Mouse (Mus musculus): ENCODE measurements at regions not wholly inside any gene's neighbourhood (a gene's known extent, or its start where the extent isn't known, plus 50 kb on each side); places are given as distances from the start of the nearest gene placed in this dataset.
A peak's percentile ranks its signal among the peaks of the same experiment; 100 is the strongest.

DNA sequence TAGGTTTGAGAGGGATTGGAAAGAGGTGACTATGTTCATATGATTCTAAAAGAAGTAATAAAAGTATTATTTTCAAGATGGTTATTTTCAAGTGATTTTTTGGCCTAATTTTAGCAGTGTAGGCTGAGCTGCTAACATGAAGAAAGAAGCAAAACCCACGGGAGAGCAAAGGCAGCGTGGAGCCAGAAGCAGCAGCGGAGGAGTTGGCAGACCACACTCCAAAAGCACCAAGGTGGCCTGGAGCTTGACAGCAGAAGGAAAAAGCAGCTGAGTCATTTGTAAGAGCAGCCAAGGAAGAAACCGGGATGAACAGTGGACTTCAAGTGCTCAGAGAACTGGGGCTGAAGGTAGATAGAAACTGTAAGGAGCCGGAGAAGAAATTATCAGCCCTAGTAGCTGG lies 55.9 kb downstream of the Hdgfl1 start:
- H3K36me3 ChIP-seq = no peaks in the 10 kb centered on the region
- no peak overlapping the region for H3K9ac ChIP-seq
- ATAC-seq (ENCODE audit: low FRiP score) = no peak
- no peaks in the 10 kb centered on the region for H3K9me3 ChIP-seq
- H3K4me1 ChIP-seq (replicated peaks) = no peaks in the 10 kb centered on the region
- WGBS = 89% methylated on average over 5 of the region's 5 CpGs
- H3K27me3 ChIP-seq = no peaks in the 10 kb centered on the region
- H3K27ac ChIP-seq = no peak overlapping the region
- H3K4me3 ChIP-seq = no peak overlapping the region
- H3K4me2 ChIP-seq = no peak overlapping the region

- H3K9me3 ChIP-seq = no peaks in the 10 kb centered on the region
- H3K9ac ChIP-seq = no peak overlapping the region
- H3K4me1 ChIP-seq (replicated peaks) = no peaks in the 10 kb centered on the region; the same call in 1 of the 2 replicates
- no peak overlapping the region for H3K4me2 ChIP-seq
- H3K27ac ChIP-seq = no peak overlapping the region
- H3K36me3 ChIP-seq = no peaks in the 10 kb centered on the region
- H3K4me3 ChIP-seq = no peak overlapping the region
- WGBS = 17% methylated on average over 4 of the region's 4 CpGs
- H3K27me3 ChIP-seq = no peaks in the 10 kb centered on the region
- peak; percentile 39; the same call in 1 of the 2 replicates for ATAC-seq (ENCODE audit: low FRiP score)
Measured at GRCm38 (mm10) chr13:26699062-26699684, 70.8 kb downstream of the Hdgfl1 start.

DNA sequence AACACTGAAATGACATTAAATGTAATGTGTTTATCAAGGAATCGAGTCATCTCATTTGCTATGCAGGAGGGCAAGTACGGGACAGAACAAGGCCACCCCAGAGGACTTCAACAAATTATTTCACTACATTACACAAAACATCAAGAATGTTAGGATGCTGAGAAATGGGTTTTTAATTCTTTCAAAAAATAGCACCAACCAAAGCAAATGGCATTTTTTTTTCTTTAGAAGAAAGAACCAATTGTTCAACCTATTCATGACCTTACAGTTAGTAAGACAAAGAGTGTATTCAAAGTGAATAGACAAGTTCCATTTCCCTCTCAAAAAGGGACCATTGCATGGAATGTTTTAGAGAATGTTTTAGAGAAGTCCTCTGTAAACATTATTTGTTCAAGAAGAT lies 110.5 kb downstream of the Hdgfl1 start:
- H3K27ac ChIP-seq = no peak overlapping the region
- H3K9ac ChIP-seq = no peak overlapping the region
- WGBS = 36% methylated on average over 2 of the region's 2 CpGs
- no peaks in the 10 kb centered on the region for H3K27me3 ChIP-seq
- ATAC-seq (ENCODE audit: low FRiP score) = no peak
- H3K9me3 ChIP-seq = no peaks in the 10 kb centered on the region
- H3K4me3 ChIP-seq = no peak overlapping the region
- no peaks in the 10 kb centered on the region for H3K4me1 ChIP-seq (replicated peaks)
- H3K4me2 ChIP-seq = no peak overlapping the region
- no peaks in the 10 kb centered on the region for H3K36me3 ChIP-seq

DNA sequence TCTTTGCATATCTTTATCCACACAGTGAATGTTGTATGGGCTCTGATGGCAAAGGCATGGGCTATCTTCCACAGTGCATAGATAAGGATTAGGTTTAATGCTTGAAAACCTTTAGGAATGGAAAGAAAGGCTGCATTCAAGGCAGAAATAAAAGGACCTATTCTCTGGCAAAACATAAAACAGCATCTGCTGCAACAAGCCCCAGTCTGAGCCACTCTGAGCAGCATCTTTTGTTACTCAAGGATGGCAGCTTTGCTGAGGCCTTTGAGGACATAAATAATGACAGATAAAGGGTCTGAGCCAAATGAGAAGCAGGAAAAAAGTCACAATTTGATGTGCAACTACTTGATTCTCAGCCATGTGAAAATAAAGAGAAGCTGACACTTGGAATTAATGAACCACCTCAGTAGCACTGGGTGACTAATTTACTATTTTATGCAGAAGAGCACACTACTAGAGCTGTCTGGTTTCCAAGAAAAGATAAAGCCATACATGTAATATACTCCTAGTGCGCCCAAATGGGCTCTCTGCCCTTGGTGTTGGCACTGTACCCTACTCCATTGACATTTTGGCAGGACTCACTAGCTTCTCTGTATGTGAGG lies 112.9 kb downstream of the Hdgfl1 start:
- H3K9me3 ChIP-seq = no peaks in the 10 kb centered on the region
- H3K27ac ChIP-seq = peak overlapping the region; percentile 10; the same call in 1 of the 2 replicates
- no peak overlapping the region for H3K9ac ChIP-seq

More for the DNA sequence above, 112.9 kb downstream of the Hdgfl1 start:
- Histone ChIP-seq H3K27me3 (no peaks in the 10 kb centered on the region), H3K4me3 (no peak overlapping the region), H3K4me2 (no peak overlapping the region), H3K36me3 (no peaks in the 10 kb centered on the region), H3K4me1 (replicated peaks) (no peaks in the 10 kb centered on the region)
- WGBS = 32% methylated on average over 1 of the region's 1 CpGs
- ATAC-seq (ENCODE audit: low FRiP score) = peak; percentile 95
